Mouse (Mus musculus): Measurements from ENCODE around the gene Col19a1.

GRCm38 (mm10) chr1:24495400-24495799 lies 91.9 kb downstream of the Col19a1 start:
- no peak for TF ChIP-seq ZNF384 (IDR thresholded peaks at IDR 0.05; ENCODE audit: low read depth, low read length)
- no peak for TF ChIP-seq MAFK (IDR thresholded peaks at IDR 0.05; ENCODE audit: insufficient read depth, low read depth, low read length)
- no peak for TF ChIP-seq ZC3H11A (IDR thresholded peaks at IDR 0.05; ENCODE audit: borderline replicate concordance, low read depth, low read length)
- TF ChIP-seq HCFC1 (IDR thresholded peaks at IDR 0.05; ENCODE audit: borderline replicate concordance, insufficient read depth, low read length), result no peak

Data from ES-E14 (cell line).